Mouse (Mus musculus) c-Kit-negative CD71-positive TER-119-positive erythroid progenitor cells, embryonic 14.5 days (primary cell): Measurements from ENCODE around the gene Gm5741.
A peak's percentile ranks its signal among the peaks of the same experiment; 100 is the strongest.

Experiments used
- DNase-seq: peaks from one replicate; pipeline ENCODE4 v3.0.0-alpha.2; 2013; ENCODE audit warnings: low read depth, low spot score

Gene Gm5741

DNA sequence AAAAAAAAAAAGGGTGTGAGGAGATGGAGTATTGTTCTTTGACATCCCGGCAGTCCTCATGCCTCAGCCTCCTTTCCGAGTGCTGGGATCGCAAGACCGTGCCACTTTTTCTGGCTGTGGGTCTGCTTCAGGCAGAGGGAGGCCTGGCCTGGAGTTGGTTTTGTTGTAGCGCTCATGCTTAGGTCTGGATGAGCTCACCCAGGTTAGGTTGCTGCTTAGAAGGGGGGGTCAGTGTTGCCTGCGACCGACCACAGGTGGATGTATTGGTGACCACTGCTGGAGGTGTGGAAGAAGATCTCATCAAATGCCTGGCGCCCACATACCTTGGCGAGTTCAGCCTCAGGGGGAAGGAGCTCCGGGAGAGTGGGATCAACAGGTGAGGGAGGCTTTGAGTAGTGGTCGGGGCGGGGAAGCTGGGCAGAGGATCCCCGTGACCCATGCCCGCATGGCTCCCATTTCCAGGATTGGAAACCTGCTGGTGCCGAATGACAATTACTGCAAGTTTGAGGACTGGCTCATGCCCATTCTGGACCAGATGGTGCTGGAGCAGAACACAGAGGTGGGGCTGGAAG lies 5.3 kb upstream of the Gm5741 start:
- no peak for DNase-seq

- DNase-seq = no peak
These were observed 4.7 kb upstream of the Gm5741 start for GRCm38 (mm10) chr8:85072364-85072929.

GRCm38 (mm10) chr8:85071514-85072281 lies 3.9 kb upstream of the Gm5741 start, which contains the start of gene Dhps:
TSS of gene Dhps (plus strand) at chr8:85071757.
- DNase-seq = peak; percentile 74

DNA sequence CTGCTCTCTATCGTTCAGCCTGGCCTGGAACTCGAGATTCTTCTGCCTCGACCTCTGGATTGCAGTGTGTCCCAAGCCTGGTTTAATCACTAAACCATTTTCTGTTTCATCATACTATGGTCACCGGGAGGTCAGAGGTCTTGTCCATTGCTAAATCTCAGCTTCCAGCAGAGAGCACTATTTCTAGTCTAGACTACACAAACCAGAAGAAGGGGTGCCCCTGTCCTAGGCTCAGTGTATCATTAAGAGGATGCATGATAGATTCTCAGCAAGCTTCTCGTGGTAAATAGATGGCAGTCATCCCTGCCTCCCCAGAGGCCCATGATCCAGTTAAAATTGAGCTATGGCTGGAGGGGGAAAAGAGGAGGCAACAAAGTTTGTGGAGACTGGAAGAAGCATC lies 3.3 kb upstream of the Gm5741 start:
- DNase-seq = no peak

GRCm38 (mm10) chr8:85067155-85067554 lies 627 bp downstream of the Gm5741 start:
- no peak for DNase-seq

DNA sequence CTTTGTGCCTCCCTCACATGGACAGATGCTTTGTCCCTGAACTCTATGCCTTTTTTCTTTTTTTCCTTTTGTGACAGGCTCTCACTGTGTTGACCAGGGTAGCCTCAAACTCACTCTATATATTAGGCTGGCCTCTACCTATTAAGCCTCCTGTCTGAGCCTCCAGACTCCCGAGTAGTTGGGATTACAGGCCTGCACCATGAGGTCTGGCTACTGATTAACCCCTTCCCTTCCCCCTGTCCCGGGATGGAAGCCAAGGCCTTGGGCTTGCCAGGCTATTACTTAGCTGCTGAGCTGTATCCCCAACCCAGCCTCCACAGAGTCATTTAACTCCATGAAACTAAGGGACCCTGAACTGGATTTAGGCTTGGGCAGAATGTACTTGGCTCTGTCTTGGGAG lies 2.6 kb downstream of the Gm5741 start:
- no peak for DNase-seq

- no peak for DNase-seq
These were observed 5.2 kb downstream of the Gm5741 start for GRCm38 (mm10) chr8:85062603-85063002.

- peak; percentile 72 for DNase-seq
These were observed 7.7 kb downstream of the Gm5741 start, which contains the start of gene Fbxw9 for GRCm38 (mm10) chr8:85059879-85060616. TSS of gene Fbxw9 (plus strand) at chr8:85060055.

GRCm38 (mm10) chr8:85057367-85057766 lies 10.4 kb downstream of the Gm5741 start:
- DNase-seq = no peak

GRCm38 (mm10) chr8:85043619-85044018 lies 24.2 kb downstream of the Gm5741 start:
- DNase-seq = no peak

DNA sequence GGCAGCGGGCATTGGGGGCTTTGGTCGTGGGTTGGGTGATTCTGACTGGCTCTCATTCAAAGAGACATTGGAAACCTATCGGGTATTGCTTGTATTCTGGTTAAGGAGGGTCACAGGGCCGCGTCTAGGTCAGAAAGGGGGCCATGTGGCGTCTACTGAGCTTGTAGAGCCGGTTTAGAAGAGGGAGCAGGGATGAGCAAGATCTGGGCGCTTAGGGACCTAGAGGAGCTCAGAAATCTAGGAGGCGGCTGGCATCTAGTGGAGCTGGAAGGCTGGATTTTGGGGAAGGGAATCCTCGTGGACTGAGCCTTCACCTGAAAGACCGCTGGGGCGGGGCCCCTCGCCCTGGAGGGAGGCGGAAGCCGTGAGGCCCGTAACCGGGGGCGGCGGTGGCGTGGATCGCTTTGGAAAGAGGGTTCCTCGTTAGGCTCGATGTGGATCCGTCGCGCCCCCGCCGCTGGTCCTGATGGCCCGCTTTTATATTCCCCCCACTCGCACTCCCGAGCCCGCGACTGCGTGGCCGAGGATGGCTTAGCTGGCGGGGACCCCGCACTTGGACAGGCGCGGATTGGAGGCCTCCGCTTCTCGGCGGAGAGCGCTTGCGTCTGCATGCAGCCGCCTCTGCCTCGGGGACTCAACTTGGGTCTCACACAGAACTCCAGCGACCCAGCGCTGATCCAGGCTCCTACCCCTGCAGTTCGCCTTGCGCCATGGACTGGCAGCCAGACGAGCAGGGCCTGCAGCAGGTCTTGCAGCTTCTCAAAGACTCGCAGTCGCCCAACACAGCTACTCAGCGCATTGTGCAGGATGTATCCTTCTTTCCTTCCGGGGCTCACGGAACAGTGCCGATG lies 29.9 kb downstream of the Gm5741 start:
- DNase-seq = peak; percentile 47

GRCm38 (mm10) chr8:85037366-85037680 lies 30.5 kb downstream of the Gm5741 start:
- no peak for DNase-seq

DNA sequence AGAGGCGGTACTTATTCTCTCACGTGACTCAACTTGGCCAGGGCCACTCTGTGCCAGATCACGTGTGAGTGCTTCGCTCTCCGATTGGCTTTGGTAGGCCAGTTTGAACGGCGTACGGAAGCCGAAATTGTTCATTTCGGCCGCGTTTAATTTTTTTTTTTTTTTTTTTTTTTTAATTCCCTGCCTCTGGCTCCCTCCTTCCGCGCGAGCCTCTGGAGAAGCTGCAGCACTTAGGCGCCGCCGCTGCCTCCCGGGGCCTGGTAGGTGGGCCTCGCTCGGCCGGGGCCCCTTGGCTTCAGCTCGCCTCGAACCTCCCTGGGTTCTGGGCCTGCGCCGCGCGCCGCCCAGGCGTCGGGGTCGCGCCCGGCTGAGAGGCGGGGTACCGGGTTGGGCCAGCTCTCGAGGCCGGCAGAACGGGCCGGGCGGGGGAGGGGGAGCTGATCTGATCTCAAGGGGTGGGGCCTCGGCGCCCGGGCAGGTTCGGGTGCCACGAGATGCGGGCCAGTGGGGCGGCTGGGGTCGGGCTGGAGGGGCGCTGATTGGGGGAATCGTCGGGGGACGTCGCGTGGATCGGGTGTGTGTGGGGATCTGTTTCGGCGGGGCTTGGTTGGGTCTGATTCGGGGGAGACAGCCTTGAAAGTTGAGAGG lies 30.9 kb downstream of the Gm5741 start, which contains the start of gene Tnpo2:
Gene Tnpo2 (plus strand): TSS at position 198 of the 648 bp plus-strand sequence.
- peak; percentile 92 for DNase-seq

GRCm38 (mm10) chr8:85036381-85036717 lies 31.4 kb downstream of the Gm5741 start:
- no peak for DNase-seq

- peak; percentile 19 for DNase-seq
These were observed 32.0 kb downstream of the Gm5741 start for GRCm38 (mm10) chr8:85035728-85036310.

DNA sequence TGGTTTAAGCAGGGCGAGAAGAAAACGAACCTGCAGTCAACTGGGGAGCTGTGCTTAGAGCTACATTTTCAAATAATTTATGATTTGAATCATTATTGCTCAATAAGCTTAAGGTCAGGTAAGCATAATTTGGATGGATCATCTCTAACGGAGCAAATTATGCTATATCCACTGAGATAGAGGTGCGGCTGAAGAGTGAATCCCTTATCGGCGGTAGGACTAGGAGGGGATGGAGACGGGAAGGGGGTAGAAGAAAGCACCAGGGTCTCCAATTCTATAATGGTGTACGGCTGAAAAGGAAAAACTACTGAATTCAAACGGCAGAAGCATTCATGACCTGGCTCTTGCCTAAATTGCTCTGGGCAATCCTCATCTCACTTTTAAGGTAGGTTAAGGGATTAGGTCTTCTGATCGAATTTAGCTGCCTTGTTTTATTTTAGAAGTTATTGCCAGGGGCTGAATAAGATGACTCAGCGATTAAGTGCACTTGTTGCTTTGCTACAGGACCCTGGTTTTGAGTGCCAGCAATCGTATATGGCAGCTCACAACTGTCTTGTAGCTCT lies 32.5 kb downstream of the Gm5741 start:
- peak; percentile 22 for DNase-seq

GRCm38 (mm10) chr8:85034764-85035163 lies 33.0 kb downstream of the Gm5741 start:
- DNase-seq = peak; percentile 54

DNA sequence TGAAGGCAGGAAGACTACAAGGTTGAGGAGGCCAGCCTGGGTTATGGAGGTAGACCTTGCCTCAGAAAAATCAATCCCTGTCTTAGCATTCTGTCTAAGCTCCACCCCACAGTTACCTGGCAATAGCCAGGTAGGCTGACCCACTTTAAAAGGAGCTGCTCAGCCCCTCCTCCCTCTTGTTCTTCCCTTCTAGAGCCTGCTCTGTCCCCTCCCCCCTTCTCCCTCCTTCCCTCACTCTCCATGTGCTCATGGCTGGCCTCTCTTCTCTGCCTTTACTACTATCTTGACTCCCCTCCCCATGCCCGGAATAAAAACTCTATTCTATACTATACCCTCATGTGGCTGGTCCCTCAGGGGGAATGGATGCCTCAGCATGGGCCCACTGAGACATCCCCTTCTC lies 33.9 kb downstream of the Gm5741 start:
- DNase-seq = no peak

GRCm38 (mm10) chr8:85032622-85033311 lies 35.0 kb downstream of the Gm5741 start:
- no peak for DNase-seq

DNA sequence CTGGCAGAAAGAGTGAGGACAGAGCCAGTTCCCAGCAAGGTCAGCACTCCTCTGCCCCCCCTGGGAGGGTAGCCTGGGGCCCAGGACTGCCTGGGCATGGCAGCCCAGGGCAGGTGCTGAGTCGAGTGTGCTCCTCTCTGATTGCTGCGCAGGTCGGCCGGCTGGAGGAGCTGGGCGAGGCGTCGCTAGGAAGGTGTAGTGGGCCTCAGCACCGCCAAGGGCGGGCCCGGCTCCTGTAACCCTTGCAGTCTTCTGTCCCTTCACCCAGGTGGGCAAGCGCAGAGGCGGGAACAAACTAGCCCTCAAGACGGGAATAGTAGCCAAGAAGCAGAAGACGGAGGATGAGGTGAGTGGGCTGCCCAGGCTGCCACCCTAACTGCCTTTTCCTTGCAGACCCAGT lies 38.5 kb downstream of the Gm5741 start:
- no peak for DNase-seq
